Mouse (Mus musculus): ENCODE measurements around the gene Smim6. TPM values are rescaled to one million over a fixed set of nuclear protein-coding genes. Genes with fewer than 3 reads are reported as not detected.
A peak's percentile ranks its signal among the peaks of the same experiment; 100 is the strongest.

Gene Smim6
- total RNA-seq, 1 experiment from 2014 or later = 3.8 TPM

DNA sequence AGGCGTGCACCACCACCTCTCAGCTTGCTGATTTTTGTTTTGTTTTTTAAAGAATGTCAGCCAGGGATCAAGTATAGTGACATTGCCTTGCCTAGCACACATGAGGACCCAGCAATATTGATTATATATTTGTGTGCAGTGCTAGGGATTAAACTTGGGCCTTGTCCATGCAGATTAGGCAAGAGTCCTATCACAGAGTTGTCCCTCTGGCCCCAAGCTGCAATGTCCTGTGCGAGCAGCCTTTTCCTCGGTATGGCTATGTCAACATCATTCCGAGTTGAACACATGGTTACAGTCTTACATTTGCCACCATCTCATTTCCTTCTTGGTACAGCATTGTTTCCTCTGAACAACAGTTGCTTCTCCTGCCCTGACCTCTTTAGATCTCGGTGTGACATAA, 7.3 kb downstream of the Smim6 start:
- no peak for ATAC-seq (replicated peaks in 1 of 2; ENCODE audit: insufficient read depth in 1 of 2, low FRiP score in 2 of 2, low TSS enrichment in 1 of 2, low read depth in 1 of 2, poor library complexity in 2 of 2, severe bottlenecking in 2 of 2)

DNA sequence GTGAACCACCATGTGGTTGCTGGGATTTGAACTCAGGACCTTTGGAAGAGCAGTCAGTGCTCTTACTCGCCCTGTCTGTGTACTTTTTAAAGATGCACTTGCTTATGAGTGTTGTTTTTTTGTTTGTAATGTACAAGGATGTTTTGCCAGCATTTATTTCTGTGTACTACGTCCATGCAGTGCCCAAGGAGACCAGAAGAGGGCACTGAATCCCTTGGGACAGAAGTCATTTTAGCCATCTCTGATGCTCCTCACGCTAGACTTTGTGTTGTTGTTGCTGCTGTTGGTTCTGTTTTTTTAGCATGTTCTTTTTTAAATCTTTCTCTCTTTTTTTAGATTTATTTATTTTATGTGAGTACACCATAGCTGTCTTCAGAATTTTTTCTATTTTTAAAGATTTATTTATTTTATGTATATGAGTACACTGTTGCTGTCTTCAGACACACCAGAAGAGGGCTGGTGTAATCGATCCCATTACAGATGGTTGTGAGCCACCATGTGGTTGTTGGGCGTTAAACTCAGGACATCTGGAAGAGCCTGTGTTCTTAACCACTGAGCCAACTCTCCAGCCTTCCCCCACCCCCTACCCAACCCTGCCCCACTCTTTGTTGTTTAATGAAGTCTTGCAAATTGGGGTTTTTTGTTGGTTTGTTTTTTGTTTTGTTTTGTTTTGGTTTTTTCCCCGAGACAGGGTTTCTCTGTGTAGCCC, 8.4 kb downstream of the Smim6 start:
- ATAC-seq (replicated peaks in 1 of 2; ENCODE audit: insufficient read depth in 1 of 2, low FRiP score in 2 of 2, low TSS enrichment in 1 of 2, low read depth in 1 of 2, poor library complexity in 2 of 2, severe bottlenecking in 2 of 2) = peak in 1 of 2 experiments; percentile 62; a peak in 2 of 4 replicates

- ATAC-seq (replicated peaks in 1 of 2; ENCODE audit: insufficient read depth in 1 of 2, low FRiP score in 2 of 2, low TSS enrichment in 1 of 2, low read depth in 1 of 2, poor library complexity in 2 of 2, severe bottlenecking in 2 of 2) = no peak
Measured at GRCm38 (mm10) chr11:115921986-115922385, 10.2 kb downstream of the Smim6 start.

DNA sequence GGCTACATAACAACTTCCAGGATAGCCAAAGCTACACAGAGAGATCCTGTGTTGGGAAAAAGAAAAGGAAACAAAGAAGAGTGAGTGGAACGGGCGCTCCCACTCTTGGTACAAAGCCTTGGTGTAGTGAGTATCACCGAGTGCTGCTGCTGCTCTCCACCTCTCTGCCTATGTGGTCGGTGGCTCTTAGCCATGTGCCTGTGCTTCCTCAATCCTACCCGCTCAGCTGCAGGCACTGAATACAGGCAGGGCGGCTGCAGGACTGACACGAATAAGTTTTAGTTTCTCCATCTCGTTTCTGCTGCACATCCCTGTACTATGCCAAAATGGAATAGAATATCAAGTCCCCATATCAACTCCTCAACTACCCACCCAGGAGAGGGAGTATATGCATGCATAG, 17.2 kb downstream of the Smim6 start:
- ATAC-seq (replicated peaks in 1 of 2; ENCODE audit: insufficient read depth in 1 of 2, low FRiP score in 2 of 2, low TSS enrichment in 1 of 2, low read depth in 1 of 2, poor library complexity in 2 of 2, severe bottlenecking in 2 of 2) = no peak

- ATAC-seq (replicated peaks in 1 of 2; ENCODE audit: insufficient read depth in 1 of 2, low FRiP score in 2 of 2, low TSS enrichment in 1 of 2, low read depth in 1 of 2, poor library complexity in 2 of 2, severe bottlenecking in 2 of 2) = no peak
Measured at GRCm38 (mm10) chr11:115929818-115930217, 18.0 kb downstream of the Smim6 start.

- ATAC-seq (replicated peaks in 1 of 2; ENCODE audit: insufficient read depth in 1 of 2, low FRiP score in 2 of 2, low TSS enrichment in 1 of 2, low read depth in 1 of 2, poor library complexity in 2 of 2, severe bottlenecking in 2 of 2) = no peak
Measured at GRCm38 (mm10) chr11:115931235-115931634, 19.4 kb downstream of the Smim6 start.

- ATAC-seq (replicated peaks in 1 of 2; ENCODE audit: insufficient read depth in 1 of 2, low FRiP score in 2 of 2, low TSS enrichment in 1 of 2, low read depth in 1 of 2, poor library complexity in 2 of 2, severe bottlenecking in 2 of 2) = peak; percentile 98 to 99
Measured at GRCm38 (mm10) chr11:115933108-115933746, 21.4 kb downstream of the Smim6 start, which contains the start of the genes Sap30bp and Recql5. Sap30bp (plus strand) TSS chr11:115933282. Recql5 (minus strand) TSS chr11:115933477.

DNA sequence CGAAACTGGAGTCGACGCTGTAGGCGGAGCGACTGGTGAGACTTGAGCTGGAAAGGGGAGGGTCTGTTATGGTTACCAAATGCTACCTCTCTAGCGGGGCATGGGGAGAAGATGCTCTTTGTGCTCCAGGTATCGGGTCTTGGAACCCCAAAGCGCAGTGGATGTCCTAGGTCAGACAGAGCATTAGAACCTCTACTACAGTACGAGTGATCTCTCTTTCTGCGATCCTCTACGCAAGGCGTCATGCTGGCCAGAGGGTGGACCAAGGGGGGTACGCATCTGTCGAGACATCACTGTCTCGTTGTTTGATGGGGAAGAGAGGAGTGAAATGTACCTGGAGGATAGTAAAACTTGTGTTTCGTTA, 21.9 kb downstream of the Smim6 start:
- ATAC-seq (replicated peaks in 1 of 2; ENCODE audit: insufficient read depth in 1 of 2, low FRiP score in 2 of 2, low TSS enrichment in 1 of 2, low read depth in 1 of 2, poor library complexity in 2 of 2, severe bottlenecking in 2 of 2) = no peak; a peak in 1 of 4 replicates

- ATAC-seq (replicated peaks in 1 of 2; ENCODE audit: insufficient read depth in 1 of 2, low FRiP score in 2 of 2, low TSS enrichment in 1 of 2, low read depth in 1 of 2, poor library complexity in 2 of 2, severe bottlenecking in 2 of 2) = peak; percentile 53 to 84; a peak in 3 of 4 replicates
Measured at GRCm38 (mm10) chr11:115939690-115940329, 28.0 kb downstream of the Smim6 start.

DNA sequence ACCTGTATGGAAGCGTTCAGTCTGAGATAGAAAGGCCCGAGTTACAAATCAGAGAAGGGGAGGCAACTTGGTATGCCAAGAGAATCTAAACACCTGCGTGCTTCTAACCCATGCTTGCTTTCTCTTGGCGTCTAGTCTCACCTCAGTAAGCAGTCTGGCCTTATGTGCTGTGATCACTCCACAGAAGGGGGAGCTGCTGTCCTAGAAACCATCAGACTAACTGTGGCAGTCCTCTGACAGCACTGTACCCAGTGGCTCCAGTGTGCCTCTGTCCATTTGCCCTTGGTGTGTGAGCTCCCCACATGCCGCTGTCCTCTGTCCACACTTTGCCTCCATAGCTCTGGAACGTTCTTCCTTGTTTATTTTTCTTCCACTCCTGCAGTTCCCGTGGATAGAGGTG, 30.2 kb downstream of the Smim6 start:
- ATAC-seq (replicated peaks in 1 of 2; ENCODE audit: insufficient read depth in 1 of 2, low FRiP score in 2 of 2, low TSS enrichment in 1 of 2, low read depth in 1 of 2, poor library complexity in 2 of 2, severe bottlenecking in 2 of 2) = no peak

DNA sequence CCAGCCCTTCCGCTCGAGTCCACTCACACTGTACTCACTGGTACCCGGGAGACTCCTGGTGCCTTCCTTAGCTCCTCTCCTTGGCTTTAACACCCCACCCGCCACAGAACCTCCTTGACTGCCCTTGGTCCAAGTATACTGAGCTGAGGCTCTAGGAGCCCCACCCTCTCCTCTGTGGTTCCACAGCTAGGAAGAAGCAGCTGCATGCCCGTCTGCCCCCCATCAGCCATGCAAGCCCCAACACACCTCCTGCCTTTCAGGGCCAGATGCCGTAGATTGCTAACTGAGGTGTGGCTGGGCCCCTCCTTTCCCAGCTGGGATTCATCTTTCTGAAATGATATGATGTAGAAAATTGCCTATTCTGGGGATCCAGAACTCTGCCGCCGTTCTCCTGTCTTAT, 33.4 kb downstream of the Smim6 start:
- ATAC-seq (replicated peaks in 1 of 2; ENCODE audit: insufficient read depth in 1 of 2, low FRiP score in 2 of 2, low TSS enrichment in 1 of 2, low read depth in 1 of 2, poor library complexity in 2 of 2, severe bottlenecking in 2 of 2) = no peak

- no peak for ATAC-seq (replicated peaks in 1 of 2; ENCODE audit: insufficient read depth in 1 of 2, low FRiP score in 2 of 2, low TSS enrichment in 1 of 2, low read depth in 1 of 2, poor library complexity in 2 of 2, severe bottlenecking in 2 of 2)
Measured at GRCm38 (mm10) chr11:115946221-115946828, 34.5 kb downstream of the Smim6 start.

DNA sequence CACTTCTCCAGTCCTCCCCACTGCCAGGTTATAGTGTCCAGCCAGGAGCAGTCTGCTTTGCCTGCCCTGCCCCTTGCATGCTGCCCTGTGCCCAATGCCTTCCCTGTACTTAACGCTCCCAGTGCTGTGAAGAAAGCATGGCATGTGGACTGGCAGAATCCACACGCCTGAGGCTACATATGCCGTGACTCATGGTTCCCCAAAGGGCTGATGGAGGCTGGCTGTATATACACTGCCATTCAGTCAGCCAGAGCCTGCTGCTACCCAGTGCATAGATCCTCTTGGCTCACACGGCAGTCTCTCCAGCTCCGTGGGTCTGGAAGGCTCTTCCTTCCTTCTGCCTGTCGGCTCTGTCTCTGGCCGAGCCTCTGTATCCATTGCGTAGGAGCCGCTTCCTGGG, 36.5 kb downstream of the Smim6 start:
- no peak for ATAC-seq (replicated peaks in 1 of 2; ENCODE audit: insufficient read depth in 1 of 2, low FRiP score in 2 of 2, low TSS enrichment in 1 of 2, low read depth in 1 of 2, poor library complexity in 2 of 2, severe bottlenecking in 2 of 2)

DNA sequence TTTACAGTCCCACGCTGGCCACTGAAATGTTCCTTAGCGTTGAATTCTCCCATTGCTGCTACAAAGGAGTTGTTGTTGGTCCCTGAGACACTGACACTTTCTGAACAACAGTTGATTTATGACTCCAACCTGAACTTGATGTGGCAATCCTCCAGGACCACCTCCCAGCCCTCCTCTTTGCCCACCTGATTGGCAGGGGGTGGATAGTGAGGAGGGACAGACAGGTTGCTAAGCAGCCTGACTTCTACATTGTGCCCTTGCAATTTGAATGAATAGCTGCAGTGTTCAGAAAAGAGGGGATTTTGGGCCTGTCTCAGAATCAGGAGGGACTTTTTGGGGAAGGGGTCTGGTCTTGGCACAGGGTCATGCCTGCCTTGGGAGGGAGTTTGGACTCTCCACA, 38.9 kb downstream of the Smim6 start:
- ATAC-seq (replicated peaks in 1 of 2; ENCODE audit: insufficient read depth in 1 of 2, low FRiP score in 2 of 2, low TSS enrichment in 1 of 2, low read depth in 1 of 2, poor library complexity in 2 of 2, severe bottlenecking in 2 of 2) = no peak

DNA sequence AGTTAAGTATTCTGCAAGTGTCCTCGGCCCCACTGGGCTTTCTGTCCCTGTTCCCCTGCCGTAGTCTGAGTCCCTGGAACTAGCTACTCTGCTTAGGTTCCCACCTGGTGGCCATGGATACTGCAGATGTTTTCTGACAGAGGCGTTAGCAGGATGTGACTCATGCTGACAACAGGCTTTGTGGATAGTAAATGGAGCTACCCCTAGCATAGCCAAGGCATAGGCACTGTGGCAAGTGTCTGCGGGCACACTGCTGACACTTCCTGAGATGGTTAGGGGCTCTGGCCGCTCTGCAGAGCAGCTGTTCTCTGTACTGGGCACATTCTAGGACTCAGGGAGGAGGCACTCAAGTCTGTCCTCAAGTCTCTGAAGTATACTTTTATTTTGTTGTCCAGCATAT, 42.9 kb downstream of the Smim6 start:
- ATAC-seq (replicated peaks in 1 of 2; ENCODE audit: insufficient read depth in 1 of 2, low FRiP score in 2 of 2, low TSS enrichment in 1 of 2, low read depth in 1 of 2, poor library complexity in 2 of 2, severe bottlenecking in 2 of 2) = no peak

DNA sequence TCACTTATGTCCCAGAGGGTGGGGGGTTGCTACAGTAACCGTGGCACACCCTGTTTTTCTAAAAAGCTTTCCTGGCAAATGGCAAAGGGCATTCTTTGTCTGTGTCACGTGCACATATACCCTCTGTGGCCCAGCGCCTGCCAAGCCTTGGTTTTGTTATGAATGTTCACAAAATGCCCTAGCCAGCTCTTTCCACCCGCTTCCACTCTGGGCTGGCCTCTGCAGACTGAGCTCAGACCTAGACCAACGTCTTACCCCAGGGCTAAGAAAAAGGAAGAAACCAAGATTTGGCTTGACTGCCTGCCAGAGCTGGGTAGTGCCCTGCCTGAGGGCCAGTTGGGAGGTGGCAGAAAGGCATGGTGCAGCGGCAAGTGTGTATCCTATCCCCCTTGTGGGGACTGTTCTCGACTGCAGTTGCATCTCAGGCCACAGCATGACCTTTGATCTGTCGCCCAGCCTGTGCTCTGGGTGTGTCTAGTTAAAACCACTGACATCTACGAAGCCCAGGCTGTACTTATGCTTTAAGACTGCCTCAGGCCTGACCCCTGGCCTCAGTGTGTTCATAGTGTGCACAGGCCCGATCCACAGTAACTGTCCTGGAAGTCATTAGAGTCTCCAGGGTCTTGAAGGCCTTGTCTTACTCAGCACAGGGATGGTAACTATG, 43.5 kb downstream of the Smim6 start:
- ATAC-seq (replicated peaks in 1 of 2; ENCODE audit: insufficient read depth in 1 of 2, low FRiP score in 2 of 2, low TSS enrichment in 1 of 2, low read depth in 1 of 2, poor library complexity in 2 of 2, severe bottlenecking in 2 of 2) = peak in 1 of 2 experiments; percentile 39; a peak in 1 of 4 replicates

- ATAC-seq (replicated peaks in 1 of 2; ENCODE audit: insufficient read depth in 1 of 2, low FRiP score in 2 of 2, low TSS enrichment in 1 of 2, low read depth in 1 of 2, poor library complexity in 2 of 2, severe bottlenecking in 2 of 2) = no peak
Measured at GRCm38 (mm10) chr11:115956453-115956852, 44.6 kb downstream of the Smim6 start.

DNA sequence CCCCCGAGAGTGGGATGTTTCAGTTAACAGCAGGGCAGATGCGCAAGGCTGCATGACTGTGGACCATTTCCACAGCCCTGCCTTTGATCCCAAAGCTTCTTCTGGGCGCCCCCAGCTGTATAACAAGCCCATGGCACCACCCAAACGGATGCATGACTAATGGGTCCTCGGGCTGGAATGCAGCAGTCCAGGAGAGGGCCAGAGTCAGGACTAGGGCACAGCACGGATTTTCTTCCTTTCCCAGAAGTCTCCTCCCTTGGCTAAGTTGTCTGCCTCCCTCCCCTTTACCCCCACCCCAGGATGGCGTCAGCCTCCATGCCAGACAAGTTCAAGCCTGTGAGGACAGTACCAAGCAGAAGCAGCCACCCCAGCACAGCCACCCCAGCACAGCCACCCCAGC, 46.2 kb downstream of the Smim6 start:
- ATAC-seq (replicated peaks in 1 of 2; ENCODE audit: insufficient read depth in 1 of 2, low FRiP score in 2 of 2, low TSS enrichment in 1 of 2, low read depth in 1 of 2, poor library complexity in 2 of 2, severe bottlenecking in 2 of 2) = no peak
